Mouse (Mus musculus): ENCODE data around the gene Parp11.
"Not testable (repeated sequence)": the region's sequence is repeated elsewhere in the genome, so short reads cannot be mapped to it uniquely, and the experiment has no call there.

The Parp11 gene

DNA sequence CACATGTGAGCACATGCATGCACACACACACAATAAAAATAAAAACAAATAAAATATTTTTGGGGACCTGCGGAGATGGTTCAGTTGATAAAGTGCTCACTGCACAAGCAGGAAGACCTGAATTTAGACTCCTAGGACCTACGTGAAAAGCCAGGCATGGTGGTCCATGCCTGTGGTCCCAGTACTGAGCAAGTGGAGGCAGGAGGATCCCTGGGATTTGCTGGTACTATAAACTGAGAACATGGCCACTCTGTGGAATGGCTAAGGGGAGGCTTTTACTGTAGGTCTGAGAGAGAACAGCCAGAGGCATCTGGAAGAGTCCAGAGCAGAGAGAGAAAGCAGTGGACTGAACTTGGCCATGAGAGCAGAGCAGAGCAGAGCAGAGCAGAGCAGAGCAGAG lies 48.6 kb downstream of the Parp11 start:
- no peak for DNase-seq (ENCODE audit: low read depth, low spot score)

GRCm38 (mm10) chr6:127495876-127496275 lies 49.2 kb downstream of the Parp11 start:
- no peak for DNase-seq (ENCODE audit: low read depth, low spot score)

DNA sequence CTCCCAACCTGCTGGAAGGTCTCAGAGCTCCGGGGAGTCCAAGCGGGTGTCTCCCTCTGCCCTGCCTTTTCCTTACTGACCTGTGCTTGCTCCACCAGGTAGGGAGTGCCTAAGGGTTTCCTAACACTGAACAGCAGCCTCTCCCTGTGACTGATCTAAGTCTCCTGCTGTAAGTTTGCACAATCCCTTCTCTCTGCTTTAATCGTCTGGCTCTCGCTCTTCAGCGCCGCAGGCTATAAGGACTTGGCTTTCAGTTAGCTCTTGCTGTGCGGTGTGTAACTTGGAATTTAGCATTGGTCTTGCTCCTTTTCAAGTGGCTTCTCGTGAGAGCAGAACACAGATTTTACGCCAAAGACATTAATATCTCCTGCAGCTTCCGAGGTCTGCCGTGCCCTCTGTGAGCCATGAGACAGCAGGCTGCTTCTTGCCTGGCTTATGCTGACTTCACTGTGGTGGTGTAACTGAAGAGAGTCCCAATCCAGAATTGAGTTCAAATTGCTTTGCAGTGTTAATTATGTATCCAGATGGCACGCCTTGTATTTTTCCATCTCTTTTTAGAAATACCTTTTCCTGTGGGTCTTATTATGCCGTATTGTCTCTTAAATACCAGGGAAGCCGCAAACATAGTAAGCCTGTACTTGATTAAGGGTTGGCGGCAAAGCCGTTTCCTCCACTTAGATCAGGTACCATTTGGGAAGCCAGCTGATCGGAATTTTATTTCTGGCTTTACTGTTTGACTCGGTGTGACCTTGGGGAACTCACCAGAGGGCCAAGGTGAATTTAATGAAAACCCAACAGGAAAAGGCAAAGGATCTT lies 50.4 kb downstream of the Parp11 start:
- peak; percentile 32 for DNase-seq (ENCODE audit: low read depth, low spot score)

DNA sequence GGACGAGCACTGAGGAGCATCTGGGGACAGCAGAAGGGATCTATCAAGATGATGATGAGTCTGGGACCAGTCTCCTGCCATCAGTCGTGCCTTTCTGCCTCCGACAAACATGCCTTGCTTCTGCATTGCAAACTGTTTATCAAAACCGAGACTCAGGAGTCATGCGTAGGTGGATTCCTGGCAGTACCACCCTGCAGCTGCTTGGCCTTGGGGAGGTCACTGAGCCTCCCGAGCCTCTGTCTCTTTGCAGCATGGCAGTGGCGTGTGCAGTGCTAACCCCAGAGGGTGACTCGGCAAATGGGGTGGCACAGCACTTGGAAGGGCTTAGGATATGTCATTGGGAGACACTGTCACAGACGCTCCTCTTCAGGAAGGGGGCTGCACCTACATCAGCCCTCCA lies 53.5 kb downstream of the Parp11 start:
- no peak for DNase-seq (ENCODE audit: low read depth, low spot score)

DNA sequence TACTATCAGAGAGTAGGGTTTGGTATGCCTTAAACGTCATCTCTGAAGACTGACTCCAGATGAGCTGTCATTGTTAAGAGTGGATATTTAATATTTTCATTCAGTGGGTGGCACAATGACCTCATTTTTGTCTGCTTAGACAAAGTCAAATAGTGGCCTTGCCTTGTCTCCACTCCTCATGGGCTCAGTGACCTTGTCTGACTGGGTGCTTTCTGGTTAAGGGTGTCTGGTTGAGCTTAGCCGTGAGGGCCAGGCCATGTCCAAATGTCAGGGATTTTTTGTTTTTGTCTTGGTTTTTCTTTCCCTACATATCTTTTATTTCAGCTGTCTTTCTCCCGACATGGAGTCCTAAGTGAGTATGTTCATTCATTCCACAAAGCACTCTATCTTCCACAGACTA lies 54.2 kb downstream of the Parp11 start:
- DNase-seq (ENCODE audit: low read depth, low spot score) = no peak

DNA sequence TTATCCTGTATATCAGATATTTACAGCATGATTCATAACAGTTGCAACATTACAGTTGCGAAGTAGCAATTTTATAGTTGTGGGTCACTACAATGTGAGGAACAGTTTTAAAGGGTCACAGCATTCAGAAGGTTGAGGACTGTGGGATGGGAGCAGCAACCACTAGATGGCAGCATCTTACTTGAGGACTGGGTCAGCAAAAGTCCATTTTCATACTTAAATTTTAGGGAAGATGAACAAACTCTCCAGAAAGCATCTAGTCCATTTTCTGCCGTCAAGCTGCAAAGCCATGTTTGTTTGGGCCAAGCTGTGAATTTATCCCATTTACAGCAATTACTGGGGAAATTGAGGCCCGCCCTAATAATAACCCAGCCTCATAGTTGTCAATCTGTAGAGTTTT lies 55.9 kb downstream of the Parp11 start:
- DNase-seq (ENCODE audit: low read depth, low spot score) = peak; percentile 15

GRCm38 (mm10) chr6:127513776-127514175 lies 67.1 kb downstream of the Parp11 start:
- not testable (repeated sequence) for DNase-seq (ENCODE audit: low read depth, low spot score)

DNA sequence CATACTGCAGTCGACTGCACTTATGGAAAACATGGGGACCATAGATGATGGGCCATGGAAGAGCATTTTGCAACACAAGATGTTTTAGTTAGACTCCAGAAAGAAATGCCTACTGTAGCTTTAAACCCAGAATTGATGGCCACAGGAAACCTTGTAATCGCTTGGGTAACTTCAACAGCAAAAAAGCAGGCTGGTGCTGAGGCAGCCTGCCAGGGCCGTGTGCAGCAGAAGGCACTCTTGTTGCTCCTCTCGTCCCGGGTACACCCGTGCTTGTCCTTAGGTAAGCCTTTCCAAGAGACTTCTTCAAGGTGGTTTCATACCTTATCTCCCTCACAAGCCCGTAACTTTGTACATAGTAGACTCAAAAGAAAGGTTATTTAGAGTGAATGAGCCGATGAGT lies 74.5 kb downstream of the Parp11 start:
- DNase-seq (ENCODE audit: low read depth, low spot score) = no peak

GRCm38 (mm10) chr6:127522326-127522725 lies 75.7 kb downstream of the Parp11 start:
- no peak for DNase-seq (ENCODE audit: low read depth, low spot score)

DNA sequence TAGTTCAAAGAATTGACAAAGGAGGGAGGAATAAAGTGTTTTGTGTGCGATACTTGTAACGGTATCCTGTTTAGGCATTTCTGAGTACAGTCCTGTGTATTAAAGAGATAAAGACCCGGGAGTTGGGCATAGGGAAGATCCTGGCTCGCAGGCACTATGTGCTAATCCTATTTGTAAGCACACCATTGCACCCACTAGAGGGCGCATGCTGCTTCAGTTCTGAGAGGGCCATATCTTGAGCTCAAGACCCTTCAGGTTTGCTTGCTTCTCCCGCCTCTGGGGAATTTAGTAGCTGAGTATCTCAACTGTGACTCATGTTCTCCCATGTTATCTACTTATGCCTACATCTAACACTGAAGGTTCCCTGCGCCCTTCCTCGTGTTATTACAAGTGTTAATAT lies 77.8 kb downstream of the Parp11 start:
- DNase-seq (ENCODE audit: low read depth, low spot score) = peak; percentile 43

- no peak for DNase-seq (ENCODE audit: low read depth, low spot score)
Measured at GRCm38 (mm10) chr6:127528625-127529024, 82.0 kb downstream of the Parp11 start.

- no peak for DNase-seq (ENCODE audit: low read depth, low spot score)
Measured at GRCm38 (mm10) chr6:127529451-127529850, 82.8 kb downstream of the Parp11 start.

DNA sequence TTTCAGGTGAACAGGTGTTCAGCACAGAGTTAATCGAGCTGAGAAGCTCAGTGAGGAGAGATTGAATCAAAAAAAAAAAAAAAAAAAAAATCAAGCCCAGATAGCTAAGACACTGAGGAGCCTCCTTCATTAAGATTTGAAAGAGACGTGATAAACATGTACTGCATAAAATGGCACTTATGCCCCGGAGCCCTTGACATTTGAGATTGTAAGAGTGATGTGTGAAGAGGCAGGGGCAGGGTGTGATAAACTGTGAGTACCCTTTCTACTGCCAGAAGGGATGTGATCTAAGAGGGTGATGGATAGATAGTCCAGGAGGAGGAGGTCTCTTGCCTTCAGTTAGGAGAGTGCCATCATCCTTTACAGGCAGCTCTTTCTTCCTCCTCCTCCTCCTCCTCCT lies 83.6 kb downstream of the Parp11 start:
- no peak for DNase-seq (ENCODE audit: low read depth, low spot score)

DNA sequence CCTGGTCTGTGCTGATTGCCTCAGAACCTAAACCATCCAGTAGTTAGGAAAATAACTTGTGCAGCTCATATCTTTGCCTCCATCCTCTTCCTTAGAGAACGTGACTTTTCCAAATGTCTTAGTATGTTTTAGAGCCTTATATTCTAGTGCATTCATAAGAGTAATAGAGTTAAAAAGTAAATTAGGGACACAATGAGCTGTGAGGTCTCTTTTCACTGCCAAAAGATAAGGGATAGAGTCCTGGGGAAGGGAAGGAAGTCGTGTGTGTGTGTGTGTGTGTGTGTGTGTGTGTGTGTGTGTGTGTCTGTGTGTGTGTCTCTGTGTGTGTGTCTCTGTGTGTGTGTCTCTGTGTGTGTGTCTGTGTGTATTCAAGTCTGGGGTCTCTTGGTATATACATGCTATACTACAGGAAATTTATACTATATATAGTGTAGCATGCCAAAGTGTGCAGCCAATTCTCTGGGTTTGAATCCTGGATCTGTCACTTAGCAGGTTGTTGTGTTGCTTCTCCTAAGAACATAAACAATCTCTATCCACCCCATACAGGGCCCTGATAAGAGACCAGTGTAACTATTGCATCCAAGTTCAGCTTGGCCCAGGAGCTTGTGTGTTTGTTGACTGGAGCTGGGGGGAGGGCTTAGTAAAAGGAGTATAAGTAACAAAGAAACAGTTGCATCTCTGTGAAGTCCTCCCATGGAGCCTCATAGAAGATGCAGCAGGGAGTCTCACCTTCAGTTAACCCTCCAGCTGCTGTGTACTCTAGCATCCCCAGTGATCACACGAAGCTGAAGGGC lies 85.0 kb downstream of the Parp11 start:
- DNase-seq (ENCODE audit: low read depth, low spot score) = no peak

DNA sequence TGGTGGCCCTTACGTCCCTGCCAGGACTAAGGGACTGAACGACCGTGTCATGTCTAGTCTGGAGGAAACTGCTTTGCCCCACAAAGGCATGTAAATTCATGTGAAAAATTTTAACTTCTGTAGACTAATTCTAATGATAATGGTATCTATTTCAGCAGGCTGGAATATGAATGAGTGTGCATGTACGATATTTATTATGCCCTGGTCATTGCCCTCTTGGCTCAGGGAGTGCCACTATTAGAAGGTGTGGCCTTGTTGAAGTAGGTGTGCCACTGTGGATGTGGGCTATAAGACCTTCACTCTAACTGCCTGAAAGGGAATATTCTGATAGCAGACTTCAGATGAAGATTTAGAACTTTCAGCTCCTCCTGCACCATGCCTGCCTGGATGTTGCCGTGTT lies 85.7 kb downstream of the Parp11 start:
- no peak for DNase-seq (ENCODE audit: low read depth, low spot score)

- no peak for DNase-seq (ENCODE audit: low read depth, low spot score)
Measured at GRCm38 (mm10) chr6:127533766-127534165, 87.1 kb downstream of the Parp11 start.

- no peak for DNase-seq (ENCODE audit: low read depth, low spot score)
Measured at GRCm38 (mm10) chr6:127537035-127537434, 90.4 kb downstream of the Parp11 start.

GRCm38 (mm10) chr6:127538118-127538517 lies 91.5 kb downstream of the Parp11 start:
- DNase-seq (ENCODE audit: low read depth, low spot score) = no peak

- DNase-seq (ENCODE audit: low read depth, low spot score) = no peak
Measured at GRCm38 (mm10) chr6:127539226-127539625, 92.6 kb downstream of the Parp11 start.

DNA sequence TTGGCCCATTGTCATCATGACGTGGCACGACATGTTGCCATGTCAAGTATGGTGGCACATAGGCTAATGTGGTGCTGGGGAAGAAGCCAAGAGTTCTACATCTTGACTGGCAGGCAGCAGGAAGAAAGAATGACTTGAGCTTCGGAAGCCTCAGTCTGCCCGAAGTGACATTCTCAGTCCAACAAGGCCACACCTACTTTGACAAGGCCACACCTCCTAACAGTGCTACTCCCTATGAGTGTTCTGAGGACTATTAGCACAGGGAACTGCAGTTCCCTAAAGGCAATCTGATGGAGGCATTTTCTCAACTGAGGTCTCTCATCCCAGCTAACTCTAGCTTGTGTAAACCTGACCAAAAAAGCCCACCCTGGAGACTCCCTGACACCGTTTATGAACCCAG lies 93.0 kb downstream of the Parp11 start:
- DNase-seq (ENCODE audit: low read depth, low spot score) = no peak

- DNase-seq (ENCODE audit: low read depth, low spot score) = no peak
Measured at GRCm38 (mm10) chr6:127540517-127540916, 93.9 kb downstream of the Parp11 start.

DNA sequence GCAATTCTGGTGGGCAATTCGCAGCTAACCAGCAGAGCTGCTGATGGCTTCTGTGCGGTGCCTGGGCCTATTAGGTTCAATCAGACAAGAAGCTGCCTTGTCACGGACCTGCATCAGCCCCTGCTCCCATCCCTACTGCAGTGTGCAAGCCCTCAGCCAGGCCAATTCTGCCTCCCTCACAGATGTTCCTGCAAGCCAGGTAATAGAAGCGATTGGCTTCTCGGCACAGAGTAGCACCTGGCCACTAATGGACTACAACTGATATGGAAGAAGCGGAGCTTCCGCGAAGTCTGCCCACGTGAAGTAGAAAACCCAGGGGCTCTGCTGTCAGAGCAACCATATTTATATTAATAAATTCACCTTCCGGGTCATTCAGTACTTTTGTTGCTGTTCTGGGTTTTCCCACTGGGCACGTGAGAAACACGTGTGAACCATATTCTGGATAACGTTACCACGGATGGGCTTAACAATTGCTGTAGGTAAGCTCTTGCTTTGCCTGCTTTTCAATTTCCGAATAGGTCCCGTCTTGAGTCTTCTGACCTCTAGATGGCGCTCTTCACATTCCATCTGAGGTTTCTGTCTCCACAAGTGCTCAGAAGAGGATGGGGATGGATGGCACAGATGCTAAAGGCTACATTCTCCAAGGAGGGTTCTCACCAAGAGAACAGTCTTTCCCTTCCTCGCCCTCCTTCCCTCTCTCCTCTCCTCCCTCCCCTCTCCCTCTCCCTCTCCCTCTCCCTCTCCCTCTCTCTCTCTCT lies 95.2 kb downstream of the Parp11 start:
- peak; percentile 80 for DNase-seq (ENCODE audit: low read depth, low spot score)

Data from telencephalon, adult 2 months (tissue).